Mouse (Mus musculus) urinary bladder, postnatal 4 days (tissue): ENCODE measurements around the gene Pdk4.

Experiments
- DNase-seq, 2 experiments: peaks; one replicate each; pipeline ENCODE4 v3.0.0; 2021 to 2022; ENCODE audit warnings: low spot score in 2 of 2

Gene Pdk4

GRCm38 (mm10) chr6:5495961-5496853 is at the start of gene Pdk4:
Gene Pdk4 (minus strand): TSS chr6:5496309.
- DNase-seq: peak; percentile 82 to 86

GRCm38 (mm10) chr6:5537855-5538365 is 41.8 kb upstream of the Pdk4 start:
- no peak for DNase-seq

- no peak for DNase-seq
These were observed 39.6 kb upstream of the Pdk4 start for GRCm38 (mm10) chr6:5535754-5536153.

DNA sequence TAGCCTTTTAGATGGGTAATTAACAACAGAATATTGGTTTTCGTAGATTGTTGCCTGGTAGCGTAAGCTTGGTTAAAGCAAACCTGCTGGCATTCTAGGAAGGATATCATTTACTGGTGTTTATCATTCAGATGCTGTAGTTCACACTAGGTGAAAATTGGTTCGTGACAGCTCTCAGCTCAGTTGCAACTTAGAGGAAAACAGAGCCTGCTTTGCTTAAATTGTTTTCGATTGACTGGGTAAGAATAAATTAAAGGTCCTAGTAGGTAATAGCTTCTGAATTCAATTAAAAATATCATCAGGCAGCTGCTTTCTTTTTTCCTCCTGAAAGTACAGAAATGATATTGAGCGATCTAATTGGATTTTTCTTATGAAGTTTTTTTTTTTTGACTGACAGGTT is 21.0 kb upstream of the Pdk4 start:
- DNase-seq: no peak

DNA sequence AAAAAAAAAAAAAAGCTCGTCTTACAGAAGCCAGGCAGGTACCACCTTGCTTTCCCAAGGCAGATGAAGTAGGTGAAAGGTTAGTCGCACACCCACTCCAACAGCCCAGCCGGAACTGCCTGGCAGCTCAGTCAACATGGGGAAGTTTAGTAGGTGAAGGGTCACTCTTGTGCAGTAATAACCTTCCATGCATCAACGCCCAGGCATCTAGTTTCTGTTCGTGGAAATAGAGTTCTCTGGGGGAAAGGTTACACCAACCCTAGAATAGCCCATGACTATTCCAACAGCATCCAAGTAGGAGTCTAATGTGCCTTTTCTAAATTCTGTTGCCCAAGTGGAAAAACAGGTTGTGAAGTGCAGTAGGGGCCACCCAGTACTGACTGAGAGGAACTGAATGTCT is 13.6 kb upstream of the Pdk4 start:
- DNase-seq: peak in 1 of 2 experiments; percentile 42

DNA sequence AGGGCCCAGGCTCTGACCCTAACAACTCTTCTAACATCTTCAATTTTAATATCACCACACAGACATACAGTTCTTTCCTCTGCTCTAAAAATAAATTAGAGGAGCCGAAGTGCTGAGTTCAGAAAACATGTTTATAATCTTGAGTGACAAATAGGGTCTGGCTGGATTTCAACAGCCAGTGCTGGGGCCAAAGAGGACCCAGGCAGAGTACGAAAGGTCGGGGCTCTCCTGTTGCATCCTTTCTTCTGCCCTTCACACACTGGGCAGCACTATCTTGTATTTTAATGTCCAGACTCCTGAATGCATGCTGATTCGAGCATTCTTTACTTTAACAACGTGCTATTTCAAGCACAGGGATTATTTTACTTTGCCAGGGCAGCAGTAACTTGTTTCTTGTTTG is 13.2 kb upstream of the Pdk4 start:
- no peak for DNase-seq

DNA sequence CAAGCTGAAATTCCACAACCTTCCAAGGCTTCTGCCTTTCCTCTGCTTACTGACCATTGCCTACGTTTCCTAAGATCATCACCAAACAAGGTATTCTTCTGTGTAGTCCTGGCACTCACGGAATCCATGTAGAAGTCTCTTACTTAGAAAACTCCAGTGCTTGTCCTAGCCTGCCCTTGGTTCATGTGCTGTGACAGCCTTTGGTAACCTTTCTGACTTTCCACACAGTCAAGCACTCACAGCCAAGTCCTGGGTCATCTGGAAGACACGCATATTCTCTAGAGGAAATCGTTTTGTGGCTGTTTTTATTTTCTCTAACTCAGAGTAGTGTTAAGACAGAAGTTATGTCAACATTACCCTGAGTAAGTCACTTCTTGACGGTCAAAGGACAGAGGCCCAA is 11.7 kb upstream of the Pdk4 start:
- no peak for DNase-seq

DNA sequence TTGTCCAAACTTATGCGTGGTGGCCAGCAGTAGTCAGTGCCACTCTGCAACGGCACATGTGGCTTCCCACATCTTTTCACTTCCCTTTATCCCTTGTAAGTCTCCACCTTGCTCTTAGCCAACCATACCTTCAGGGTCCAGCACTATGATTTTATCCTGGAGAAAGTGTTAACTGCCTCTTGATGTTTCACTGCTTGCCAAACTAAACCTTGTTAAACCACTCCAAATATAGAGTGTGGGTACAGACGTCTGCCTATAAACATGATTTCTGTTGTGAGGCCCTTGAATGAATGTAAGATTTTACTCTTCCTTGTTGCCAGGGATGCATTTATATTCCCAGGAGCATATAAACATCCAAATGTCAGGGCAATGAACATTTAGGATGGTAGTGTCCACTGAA is 10.2 kb upstream of the Pdk4 start:
- no peak for DNase-seq

GRCm38 (mm10) chr6:5502810-5503209 is 6.7 kb upstream of the Pdk4 start:
- no peak for DNase-seq

GRCm38 (mm10) chr6:5501551-5501950 is 5.4 kb upstream of the Pdk4 start:
- DNase-seq: no peak

DNA sequence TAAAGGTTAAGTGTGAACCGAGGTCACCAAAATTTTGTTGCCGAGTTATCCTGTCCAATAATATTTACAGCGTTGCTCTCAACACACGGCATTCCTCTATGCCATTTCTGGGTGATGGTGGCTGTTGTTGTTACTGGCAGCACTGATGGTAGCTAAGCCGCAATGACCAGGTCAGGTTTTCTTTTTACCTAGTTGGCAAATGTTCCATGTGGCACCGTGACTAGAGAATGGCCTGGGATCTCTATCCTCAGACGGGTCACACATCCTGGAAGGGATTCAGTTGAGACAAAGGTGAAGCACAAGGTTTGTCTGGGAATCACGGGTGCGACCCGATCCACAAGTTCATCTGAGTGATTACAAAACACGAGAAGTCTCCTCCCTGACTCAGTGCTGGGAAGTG is 2.6 kb upstream of the Pdk4 start:
- DNase-seq: no peak

- no peak for DNase-seq
These were observed 736 bp upstream of the Pdk4 start for GRCm38 (mm10) chr6:5496854-5497235.

DNA sequence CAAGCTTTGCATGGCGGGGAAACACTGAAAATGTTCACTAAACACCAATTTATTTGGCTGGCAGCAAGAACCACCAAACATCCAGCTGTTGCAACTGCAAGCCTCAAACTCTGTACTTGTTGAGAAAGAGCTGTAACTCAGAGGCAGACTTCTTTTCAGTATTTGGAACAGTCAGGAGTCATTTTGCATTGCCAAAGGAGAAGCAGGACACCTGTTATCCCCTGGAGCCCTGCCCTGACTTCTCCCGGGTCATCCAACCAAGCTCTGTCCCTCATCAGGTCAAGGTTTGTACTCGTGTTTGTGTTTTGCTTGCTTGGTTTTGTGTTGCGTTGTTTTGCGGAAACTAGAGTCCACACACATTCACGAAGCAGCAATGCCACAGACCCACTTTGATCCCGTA is 11.1 kb downstream of the Pdk4 start:
- no peak for DNase-seq

DNA sequence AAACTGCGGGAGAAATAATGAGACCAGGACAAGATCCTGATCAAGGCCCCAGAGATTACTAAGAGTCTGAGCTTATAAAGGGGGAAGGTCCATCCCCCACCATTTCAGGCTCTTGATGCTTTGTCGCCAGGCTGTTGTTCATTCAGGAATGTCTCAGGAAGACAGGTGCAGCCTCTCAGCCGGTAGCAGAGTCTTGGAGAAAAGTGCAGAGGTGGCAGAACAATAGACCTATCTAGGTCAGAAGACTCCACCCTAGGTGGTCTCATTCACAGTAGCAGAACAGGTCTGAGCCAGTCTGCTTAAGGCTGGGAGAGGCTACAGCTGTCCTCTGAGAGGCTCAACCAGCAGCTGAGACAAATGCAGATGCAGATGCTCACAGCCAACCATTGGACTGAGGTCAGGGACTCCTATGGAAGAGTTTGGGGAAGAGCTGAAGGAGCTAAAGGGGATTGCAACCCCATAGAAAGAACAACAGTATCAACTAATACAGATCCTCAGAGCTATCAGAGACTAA is 13.8 kb downstream of the Pdk4 start:
- no peak for DNase-seq

DNA sequence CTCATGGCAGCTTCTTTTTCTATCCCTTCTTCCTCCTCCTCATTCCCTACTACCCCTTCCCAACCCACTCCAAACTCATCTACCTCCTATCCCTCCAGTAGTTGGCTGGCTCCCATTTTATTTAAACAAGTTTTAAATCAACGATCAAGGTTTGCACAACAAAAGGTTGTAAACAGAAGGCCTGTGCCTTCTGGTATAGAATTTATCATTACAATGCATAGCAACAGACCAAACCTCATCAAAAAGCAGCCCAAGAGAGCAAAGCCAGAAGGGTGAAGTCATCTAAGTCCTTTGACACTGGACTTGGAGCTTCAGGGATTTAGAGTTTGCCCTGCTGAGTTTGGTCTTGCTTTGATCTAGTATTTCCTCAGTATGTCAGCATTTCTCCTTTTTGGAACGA is 15.0 kb downstream of the Pdk4 start:
- no peak for DNase-seq

- DNase-seq: no peak
These were observed 22.1 kb downstream of the Pdk4 start for GRCm38 (mm10) chr6:5474021-5474420.

GRCm38 (mm10) chr6:5472692-5473091 is 23.4 kb downstream of the Pdk4 start:
- no peak for DNase-seq

DNA sequence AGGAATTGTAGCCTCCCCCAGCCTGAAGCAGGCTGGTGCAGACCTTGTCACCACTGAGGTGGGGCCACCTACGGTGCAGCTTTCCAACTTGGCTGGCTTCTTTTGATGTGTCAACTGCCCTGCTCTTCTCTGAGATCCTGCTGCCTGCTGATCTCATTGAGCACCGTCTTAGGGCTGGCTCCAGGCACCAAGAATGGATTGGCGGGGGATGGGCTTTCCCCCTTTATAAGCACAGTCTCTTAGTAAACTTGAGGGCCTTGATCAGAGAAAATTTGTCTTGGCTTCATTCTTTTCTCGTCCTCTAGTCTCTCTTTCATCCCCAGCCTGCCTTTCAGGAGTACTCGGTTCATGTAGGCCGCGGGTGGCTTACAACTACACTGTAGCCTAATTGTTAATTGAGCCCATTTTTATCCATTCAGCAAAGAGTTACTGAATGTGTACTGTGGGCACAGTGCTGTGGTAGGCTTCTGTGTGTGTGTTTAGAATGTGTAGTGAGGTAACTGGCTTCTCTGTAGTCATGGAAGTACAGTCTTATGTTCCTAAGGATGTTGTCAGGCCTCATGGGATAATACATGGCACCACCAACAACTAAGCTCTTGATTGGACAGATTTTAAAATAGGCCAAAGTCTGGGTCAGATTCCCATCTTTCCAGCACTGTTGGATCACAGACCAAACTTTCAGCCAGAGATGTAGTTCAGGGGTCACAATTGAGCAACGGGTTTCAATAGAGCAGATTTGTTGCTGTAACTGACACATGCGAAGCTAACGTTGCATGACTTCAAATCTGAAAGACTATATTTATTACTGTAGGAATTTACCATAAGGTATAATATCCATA is 25.4 kb downstream of the Pdk4 start:
- no peak for DNase-seq

DNA sequence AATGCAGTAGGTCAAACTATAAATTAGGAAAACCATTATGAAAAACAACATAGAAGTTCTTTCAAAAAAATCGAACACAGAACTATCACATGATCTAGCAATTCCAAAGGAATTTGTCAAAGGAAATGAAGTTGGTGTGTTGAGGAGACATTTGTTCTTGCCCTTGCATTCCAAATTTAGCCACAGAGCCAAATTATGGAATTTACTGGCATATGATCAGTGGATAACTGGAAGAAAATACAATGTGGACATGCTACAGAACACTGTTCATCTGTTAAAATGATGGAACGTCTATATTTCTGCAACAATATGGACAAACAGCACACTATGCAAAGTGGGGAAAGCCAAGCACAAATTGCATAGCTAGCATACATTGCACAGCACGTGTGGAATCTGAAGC is 40.3 kb downstream of the Pdk4 start:
- no peak for DNase-seq

GRCm38 (mm10) chr6:5449878-5450277 is 46.2 kb downstream of the Pdk4 start:
- no peak for DNase-seq

DNA sequence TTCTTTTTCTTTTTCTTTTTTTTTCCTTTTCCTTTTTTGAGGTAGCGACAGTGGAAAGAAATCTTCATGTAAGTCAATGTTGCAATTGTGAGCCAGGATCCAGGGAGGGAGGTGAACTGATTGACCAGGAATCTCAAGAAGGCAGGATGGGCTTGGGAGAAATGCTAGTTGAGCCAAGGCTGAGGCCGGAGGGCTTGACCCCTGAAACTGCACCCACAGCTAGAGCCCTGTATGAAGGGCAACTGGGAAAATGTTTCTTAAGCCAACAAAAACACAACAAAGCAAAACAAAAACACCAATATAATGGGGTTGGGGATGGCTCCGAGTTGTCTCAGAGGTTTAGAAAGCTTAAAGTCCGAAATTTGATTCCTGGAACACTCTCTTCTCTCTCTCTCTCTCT is 47.7 kb downstream of the Pdk4 start:
- DNase-seq: no peak

DNA sequence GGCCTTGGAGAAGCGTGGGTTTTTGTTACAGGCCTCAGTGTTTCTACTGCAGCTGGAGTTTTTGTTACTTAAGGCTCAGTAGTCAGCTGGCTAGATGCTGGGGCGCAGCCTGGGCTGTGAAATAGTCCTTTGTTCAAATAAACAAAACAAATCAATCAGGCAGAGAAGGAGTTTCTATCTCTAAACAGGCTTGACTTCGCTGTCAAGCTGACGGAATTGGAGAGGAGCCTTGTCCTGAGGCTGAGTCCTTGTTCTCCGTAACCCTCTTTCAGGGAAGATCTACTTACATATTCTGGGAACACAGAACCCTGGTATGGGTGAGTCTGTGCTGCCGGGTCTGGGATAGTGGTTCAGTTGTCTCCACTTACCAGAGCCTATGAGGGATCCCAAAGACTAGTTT is 48.6 kb downstream of the Pdk4 start:
- no peak for DNase-seq

GRCm38 (mm10) chr6:5447013-5447412 is 49.1 kb downstream of the Pdk4 start:
- no peak for DNase-seq
